Mouse (Mus musculus) spleen, adult 2 months (tissue): ENCODE results near the gene Bhlhe41. TPM values are rescaled to one million over a fixed set of nuclear protein-coding genes. Genes with fewer than 3 reads are reported as not detected.

ENCODE experiments used
- DNase-seq, 2 experiments: peaks; one replicate each; pipeline versions ENCODE4 v3.0.0 to v3.0.0-alpha.2; 2012 to 2021; ENCODE audit warnings: low spot score in 2 of 2, low read depth in 1 of 2
- H3K27ac ChIP-seq: fragments of 200-500 bp; 2 replicates; pipeline ENCODE4 v1.5.1; 2012; ENCODE audit warnings: low read length, inconsistent platforms; ENCODE audit not compliant: insufficient read depth
- H3K27me3 ChIP-seq: fragments of 200-500 bp; 2 replicates; pipeline ENCODE4 v1.6.1; 2012; ENCODE audit warnings: mild to moderate bottlenecking, moderate library complexity, low read length, inconsistent platforms; ENCODE audit not compliant: control insufficient read depth, insufficient read depth
- H3K36me3 ChIP-seq: fragments of 200-500 bp; 2 replicates; pipeline ENCODE4 v1.6.1; 2012; ENCODE audit warnings: mild to moderate bottlenecking, low read length, inconsistent platforms; ENCODE audit not compliant: control insufficient read depth, insufficient read depth
- H3K4me1 ChIP-seq: fragments of 200-500 bp; 2 replicates; pipeline ENCODE4 v1.6.1; 2011; ENCODE audit warnings: inconsistent platforms; ENCODE audit not compliant: control insufficient read depth, insufficient read depth, insufficient read length
- H3K4me3 ChIP-seq: fragments of 200-500 bp; 2 replicates; pipeline ENCODE4 v1.5.1; 2011; ENCODE audit warnings: mild to moderate bottlenecking, inconsistent platforms; ENCODE audit not compliant: insufficient read depth, insufficient read length; ENCODE audit errors: extremely low read depth
- CTCF ChIP-seq: fragments of 200-500 bp; IDR thresholded peaks from 2 replicates; pipeline ENCODE4 v1.5.1; 2011; ENCODE audit warnings: mild to moderate bottlenecking, inconsistent platforms; ENCODE audit not compliant: insufficient read depth, insufficient read length, insufficient replicate concordance; ENCODE audit errors: extremely low read depth
- POLR2A ChIP-seq: fragments of 200-500 bp; IDR thresholded peaks from 2 replicates; pipeline ENCODE4 v1.6.1; 2011; ENCODE audit warnings: low read depth, low read length, inconsistent platforms
- WGBS: fragments of 180-500 bp; shearing (Covaris S2); methylation state at CpG from one replicate; pipeline ENCODE4 v1.1.7; 2018; 5-methylcytosine and 5-hydroxymethylcytosine counted together
- polyA plus RNA-seq: library from polyadenylated mRNA; depleted of rRNA; stranded (reverse); fragments of >200 nt; gene quantifications from 2 replicates; pipeline ENCODE4 v1.2.3, GENCODE M21; 2012

The Bhlhe41 gene
- polyA plus RNA-seq, 1 experiment, result 5.8 TPM

GRCm38 (mm10) chr6:145853356-145854079 lies 11.8 kb downstream of the Bhlhe41 start:
- Histone ChIP-seq H3K27ac (no peak overlapping the region), H3K4me3 (no peak overlapping the region), H3K36me3 (no peaks in the 10 kb centered on the region), H3K4me1 (peaks cover 18% of the 10 kb centered on the region; the same call in 1 of the 2 replicates), H3K27me3 (no peaks in the 10 kb centered on the region)
- 47% methylated on average over 10 of the region's 10 CpGs for WGBS
- DNase-seq, result no peak
- TF ChIP-seq POLR2A (no peak), CTCF (no peak)

GRCm38 (mm10) chr6:145852708-145853107 lies 12.7 kb downstream of the Bhlhe41 start:
- 82% methylated on average over 7 of the region's 7 CpGs for WGBS
- TF ChIP-seq POLR2A, result no peak
- TF ChIP-seq CTCF, result no peak
- no peak for DNase-seq

GRCm38 (mm10) chr6:145851956-145852355 lies 13.4 kb downstream of the Bhlhe41 start:
- no peak for TF ChIP-seq CTCF
- TF ChIP-seq POLR2A, result no peak
- no peak for DNase-seq
- 94% methylated on average over 11 of the region's 11 CpGs for WGBS
- peaks cover 14% of the 10 kb centered on the region; the same call in 1 of the 2 replicates for H3K4me1 ChIP-seq
- no peak overlapping the region for H3K4me3 ChIP-seq
- H3K27me3 ChIP-seq, result no peaks in the 10 kb centered on the region
- H3K27ac ChIP-seq, result no peak overlapping the region
- no peaks in the 10 kb centered on the region for H3K36me3 ChIP-seq

More at GRCm38 (mm10) chr6:145852708-145853107, 12.7 kb downstream of the Bhlhe41 start:
- H3K4me1 ChIP-seq, result peaks cover 18% of the 10 kb centered on the region; the same call in 1 of the 2 replicates
- no peaks in the 10 kb centered on the region for H3K36me3 ChIP-seq
- no peak overlapping the region for H3K4me3 ChIP-seq
- H3K27ac ChIP-seq, result no peak overlapping the region
- H3K27me3 ChIP-seq, result no peaks in the 10 kb centered on the region

GRCm38 (mm10) chr6:145850789-145851188 lies 14.6 kb downstream of the Bhlhe41 start:
- TF ChIP-seq POLR2A, result no peak
- TF ChIP-seq CTCF, result no peak
- no peak for DNase-seq
- 79% methylated on average over 2 of the region's 2 CpGs for WGBS
- H3K36me3 ChIP-seq, result no peaks in the 10 kb centered on the region
- H3K27ac ChIP-seq, result no peak overlapping the region
- H3K4me1 ChIP-seq, result peaks cover 23% of the 10 kb centered on the region; the same call in 1 of the 2 replicates
- no peak overlapping the region for H3K4me3 ChIP-seq
- no peaks in the 10 kb centered on the region for H3K27me3 ChIP-seq

- TF ChIP-seq CTCF, result no peak
- TF ChIP-seq POLR2A, result no peak
- Histone ChIP-seq H3K27me3 (no peaks in the 10 kb centered on the region), H3K36me3 (no peaks in the 10 kb centered on the region), H3K27ac (no peak overlapping the region), H3K4me3 (no peak overlapping the region), H3K4me1 (peaks cover 20% of the 10 kb centered on the region; the same call in 1 of the 2 replicates)
- WGBS, result 80% methylated on average over 8 of the region's 8 CpGs
- no peak for DNase-seq
Observed at GRCm38 (mm10) chr6:145847661-145848060, 17.7 kb downstream of the Bhlhe41 start.

- WGBS, result 31% methylated on average over 6 of the region's 6 CpGs
- no peak for DNase-seq
- Histone ChIP-seq H3K27ac (peak overlapping the region; percentile 12; the same call in 1 of the 2 replicates), H3K27me3 (no peaks in the 10 kb centered on the region), H3K36me3 (no peaks in the 10 kb centered on the region), H3K4me3 (no peak overlapping the region), H3K4me1 (peaks cover 20% of the 10 kb centered on the region; the same call in 1 of the 2 replicates)
- TF ChIP-seq CTCF (no peak), POLR2A (no peak)
Observed at GRCm38 (mm10) chr6:145846948-145847347, 18.4 kb downstream of the Bhlhe41 start.

GRCm38 (mm10) chr6:145846076-145846475 lies 19.3 kb downstream of the Bhlhe41 start:
- no peaks in the 10 kb centered on the region for H3K27me3 ChIP-seq
- H3K4me1 ChIP-seq, result peaks cover 20% of the 10 kb centered on the region; the same call in 1 of the 2 replicates
- H3K36me3 ChIP-seq, result no peaks in the 10 kb centered on the region
- H3K4me3 ChIP-seq, result no peak overlapping the region
- WGBS, result 50% methylated on average over 1 of the region's 1 CpGs
- TF ChIP-seq CTCF (no peak), POLR2A (no peak)
- peak overlapping the region; percentile 40; the same call in 1 of the 2 replicates for H3K27ac ChIP-seq
- DNase-seq, result no peak
